Mouse (Mus musculus): ENCODE measurements around the gene Fpgs.

Gene Fpgs

DNA sequence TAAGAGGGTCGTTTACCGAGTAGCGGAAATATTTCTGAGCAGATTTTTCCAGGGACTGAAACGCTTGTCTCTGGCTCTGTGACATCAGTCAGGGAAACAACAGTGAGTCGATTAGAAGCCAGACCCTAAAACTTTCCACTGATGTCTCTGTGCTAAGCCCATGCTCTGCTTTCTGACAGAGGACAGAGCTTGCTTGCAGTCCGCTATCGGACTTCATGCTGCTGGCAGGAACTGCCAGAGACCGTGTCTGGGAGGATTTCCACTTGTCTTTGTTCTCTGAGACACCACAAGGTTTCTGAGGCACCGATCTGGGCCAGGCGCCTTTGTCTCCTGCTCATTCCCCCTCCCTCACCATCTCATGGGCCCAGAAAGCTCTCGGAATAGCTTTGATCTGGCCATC, 36.2 kb downstream of the Fpgs start:
- TF ChIP-seq POU5F1 (IDR thresholded peaks at IDR 0.05; ENCODE audit: borderline replicate concordance, low read length), result no peak
- TF ChIP-seq CTCF (conservative IDR thresholded peaks at IDR 0.05; ENCODE audit: low read length), result no peak
- TF ChIP-seq NANOG (IDR thresholded peaks at IDR 0.05; ENCODE audit: borderline replicate concordance, low read length), result no peak
- Histone ChIP-seq H3K4me3 (replicated peaks; ENCODE audit: low read length) (no peak overlapping the region), H3K27me3 (ENCODE audit: insufficient read depth, low read length) (no peaks in the 10 kb centered on the region), H3K9me3 (ENCODE audit: low read length) (no peaks in the 10 kb centered on the region), H3K4me1 (replicated peaks; ENCODE audit: low read depth, low read length) (peaks cover 39% of the 10 kb centered on the region), H3K36me3 (ENCODE audit: insufficient read depth, low read length) (peaks cover 74% of the 10 kb centered on the region)

DNA sequence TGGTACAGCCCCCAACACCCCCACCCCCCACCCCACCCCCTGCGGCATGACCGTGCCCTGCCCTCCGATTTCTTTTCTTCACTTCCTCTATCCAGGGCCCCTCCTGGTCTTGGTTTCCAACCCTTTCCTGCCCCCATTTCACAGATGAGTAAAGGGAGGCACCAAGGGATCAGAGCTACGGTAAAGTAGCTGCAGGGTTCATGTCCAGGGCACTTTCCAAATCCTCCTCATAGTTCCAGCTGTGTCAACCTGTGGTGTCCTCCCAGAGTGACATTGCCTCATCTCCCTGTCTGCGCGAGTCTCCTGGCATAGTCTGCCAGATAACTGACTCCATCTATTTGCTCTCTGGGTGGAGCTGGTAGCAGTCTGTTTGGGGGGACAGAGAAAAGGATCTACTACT, 38.1 kb downstream of the Fpgs start:
- Histone ChIP-seq H3K4me3 (replicated peaks; ENCODE audit: low read length) (no peak overlapping the region), H3K9me3 (ENCODE audit: low read length) (no peaks in the 10 kb centered on the region), H3K36me3 (ENCODE audit: insufficient read depth, low read length) (peaks cover 71% of the 10 kb centered on the region), H3K27me3 (ENCODE audit: insufficient read depth, low read length) (no peaks in the 10 kb centered on the region), H3K4me1 (replicated peaks; ENCODE audit: low read depth, low read length) (peaks cover 41% of the 10 kb centered on the region)
- TF ChIP-seq CTCF (conservative IDR thresholded peaks at IDR 0.05; ENCODE audit: low read length) (no peak), POU5F1 (IDR thresholded peaks at IDR 0.05; ENCODE audit: borderline replicate concordance, low read length) (no peak), NANOG (IDR thresholded peaks at IDR 0.05; ENCODE audit: borderline replicate concordance, low read length) (no peak)

- H3K4me1 ChIP-seq (replicated peaks; ENCODE audit: low read depth, low read length), result peaks cover 45% of the 10 kb centered on the region
- H3K4me3 ChIP-seq (replicated peaks; ENCODE audit: low read length), result no peak overlapping the region
- H3K9me3 ChIP-seq (ENCODE audit: low read length), result no peaks in the 10 kb centered on the region
- no peaks in the 10 kb centered on the region for H3K27me3 ChIP-seq (ENCODE audit: insufficient read depth, low read length)
- H3K36me3 ChIP-seq (ENCODE audit: insufficient read depth, low read length), result peaks cover 71% of the 10 kb centered on the region
- TF ChIP-seq NANOG (IDR thresholded peaks at IDR 0.05; ENCODE audit: borderline replicate concordance, low read length), result no peak
- no peak for TF ChIP-seq POU5F1 (IDR thresholded peaks at IDR 0.05; ENCODE audit: borderline replicate concordance, low read length)
- TF ChIP-seq CTCF (conservative IDR thresholded peaks at IDR 0.05; ENCODE audit: low read length), result no peak
Measured at GRCm38 (mm10) chr2:32665345-32665744, 38.6 kb downstream of the Fpgs start.

DNA sequence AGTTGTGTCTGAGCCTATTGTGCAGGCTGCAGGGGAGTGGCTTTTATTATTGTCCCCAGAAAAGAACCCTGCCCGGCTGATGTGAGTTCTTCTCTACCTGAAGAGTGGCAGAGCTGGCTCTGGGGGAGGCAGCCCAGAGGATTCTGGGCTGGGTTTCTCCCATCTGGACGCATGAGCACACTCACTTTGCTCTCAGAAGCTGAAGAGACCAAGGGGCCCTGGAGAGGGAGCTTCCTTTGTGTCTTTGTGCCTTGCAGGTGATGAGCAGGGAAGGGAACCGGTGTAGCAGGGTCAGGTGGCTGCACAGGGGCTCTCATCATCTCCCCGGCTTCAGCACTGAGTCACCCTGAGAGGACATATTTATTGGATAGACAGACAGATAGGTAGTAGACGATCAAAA, 41.7 kb downstream of the Fpgs start:
- Histone ChIP-seq H3K36me3 (ENCODE audit: insufficient read depth, low read length) (peaks cover 74% of the 10 kb centered on the region), H3K9me3 (ENCODE audit: low read length) (no peaks in the 10 kb centered on the region), H3K4me3 (replicated peaks; ENCODE audit: low read length) (peak overlapping the region; percentile 26; the same call in 1 of the 2 replicates), H3K4me1 (replicated peaks; ENCODE audit: low read depth, low read length) (peaks cover 35% of the 10 kb centered on the region), H3K27me3 (ENCODE audit: insufficient read depth, low read length) (no peaks in the 10 kb centered on the region)
- TF ChIP-seq NANOG (IDR thresholded peaks at IDR 0.05; ENCODE audit: borderline replicate concordance, low read length) (no peak), CTCF (conservative IDR thresholded peaks at IDR 0.05; ENCODE audit: low read length) (no peak), POU5F1 (IDR thresholded peaks at IDR 0.05; ENCODE audit: borderline replicate concordance, low read length) (no peak)

- TF ChIP-seq NANOG (IDR thresholded peaks at IDR 0.05; ENCODE audit: borderline replicate concordance, low read length) (no peak), POU5F1 (IDR thresholded peaks at IDR 0.05; ENCODE audit: borderline replicate concordance, low read length) (no peak), CTCF (conservative IDR thresholded peaks at IDR 0.05; ENCODE audit: low read length) (no peak)
- Histone ChIP-seq H3K4me1 (replicated peaks; ENCODE audit: low read depth, low read length) (peaks cover 35% of the 10 kb centered on the region), H3K27me3 (ENCODE audit: insufficient read depth, low read length) (no peaks in the 10 kb centered on the region), H3K4me3 (replicated peaks; ENCODE audit: low read length) (peak overlapping the region; percentile 26; the same call in 1 of the 2 replicates), H3K36me3 (ENCODE audit: insufficient read depth, low read length) (peaks cover 76% of the 10 kb centered on the region), H3K9me3 (ENCODE audit: low read length) (no peaks in the 10 kb centered on the region)
Measured at GRCm38 (mm10) chr2:32661509-32662107, 42.3 kb downstream of the Fpgs start.

- H3K9me3 ChIP-seq (ENCODE audit: low read length), result no peaks in the 10 kb centered on the region
- TF ChIP-seq POU5F1 (IDR thresholded peaks at IDR 0.05; ENCODE audit: borderline replicate concordance, low read length) (no peak), CTCF (conservative IDR thresholded peaks at IDR 0.05; ENCODE audit: low read length) (no peak), NANOG (IDR thresholded peaks at IDR 0.05; ENCODE audit: borderline replicate concordance, low read length) (no peak)
Measured at GRCm38 (mm10) chr2:32658873-32659272, 45.1 kb downstream of the Fpgs start.

DNA sequence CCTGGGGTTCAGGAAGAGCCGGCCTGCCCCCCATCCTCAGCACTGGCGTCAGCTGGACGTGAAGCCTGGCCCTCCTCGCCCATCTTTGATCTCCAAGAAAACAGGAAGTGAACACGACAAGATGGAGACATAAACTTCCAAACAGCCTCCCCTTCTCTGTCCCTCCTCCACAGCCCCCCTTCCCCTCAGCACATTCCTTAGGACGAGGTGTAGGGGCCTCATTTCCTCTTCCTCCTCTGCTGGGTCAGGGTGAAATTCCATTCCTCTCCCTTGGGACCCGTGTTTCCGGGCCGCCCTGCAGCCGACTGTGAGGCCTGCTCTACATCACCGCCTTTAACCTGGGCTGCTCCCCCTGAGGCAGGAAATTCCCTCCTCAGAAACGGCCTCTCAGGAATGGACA, 48.1 kb downstream of the Fpgs start:
- Histone ChIP-seq H3K4me1 (replicated peaks; ENCODE audit: low read depth, low read length) (peaks cover 50% of the 10 kb centered on the region), H3K36me3 (ENCODE audit: insufficient read depth, low read length) (peaks cover 76% of the 10 kb centered on the region), H3K27me3 (ENCODE audit: insufficient read depth, low read length) (no peaks in the 10 kb centered on the region), H3K4me3 (replicated peaks; ENCODE audit: low read length) (0 out of 2 replicates have a peak overlapping the region, but pooled peaks have one; percentile 3), H3K9me3 (ENCODE audit: low read length) (no peaks in the 10 kb centered on the region)
- TF ChIP-seq POU5F1 (IDR thresholded peaks at IDR 0.05; ENCODE audit: borderline replicate concordance, low read length) (no peak), CTCF (conservative IDR thresholded peaks at IDR 0.05; ENCODE audit: low read length) (no peak), NANOG (IDR thresholded peaks at IDR 0.05; ENCODE audit: borderline replicate concordance, low read length) (no peak)

More at GRCm38 (mm10) chr2:32658873-32659272, 45.1 kb downstream of the Fpgs start:
- peaks cover 75% of the 10 kb centered on the region for H3K36me3 ChIP-seq (ENCODE audit: insufficient read depth, low read length)
- H3K4me1 ChIP-seq (replicated peaks; ENCODE audit: low read depth, low read length), result peaks cover 44% of the 10 kb centered on the region
- no peaks in the 10 kb centered on the region for H3K27me3 ChIP-seq (ENCODE audit: insufficient read depth, low read length)
- no peak overlapping the region for H3K4me3 ChIP-seq (replicated peaks; ENCODE audit: low read length)

DNA sequence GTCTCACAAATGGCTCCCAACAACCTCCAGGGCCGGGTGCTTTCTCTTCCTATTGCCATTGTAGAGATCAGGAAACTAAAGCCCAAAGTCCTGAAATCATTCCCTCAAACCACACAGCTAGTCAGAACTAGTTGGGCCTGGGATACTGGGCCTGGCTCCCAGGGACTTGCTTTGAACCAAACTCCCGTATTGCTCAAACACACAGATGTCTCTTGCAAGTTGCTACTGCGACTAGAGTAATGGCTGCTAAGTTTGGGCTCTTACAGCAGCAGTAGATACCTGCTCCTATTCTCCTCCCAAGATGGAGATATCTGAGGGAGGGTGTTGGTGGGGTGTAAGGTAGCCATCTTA, 48.6 kb downstream of the Fpgs start:
- H3K4me1 ChIP-seq (replicated peaks; ENCODE audit: low read depth, low read length), result peaks cover 47% of the 10 kb centered on the region
- 0 out of 2 replicates have a peak overlapping the region, but pooled peaks have one; percentile 3 for H3K4me3 ChIP-seq (replicated peaks; ENCODE audit: low read length)
- peaks cover 76% of the 10 kb centered on the region for H3K36me3 ChIP-seq (ENCODE audit: insufficient read depth, low read length)
- H3K27me3 ChIP-seq (ENCODE audit: insufficient read depth, low read length), result no peaks in the 10 kb centered on the region
- H3K9me3 ChIP-seq (ENCODE audit: low read length), result no peaks in the 10 kb centered on the region
- no peak for TF ChIP-seq POU5F1 (IDR thresholded peaks at IDR 0.05; ENCODE audit: borderline replicate concordance, low read length)
- no peak for TF ChIP-seq CTCF (conservative IDR thresholded peaks at IDR 0.05; ENCODE audit: low read length)
- no peak for TF ChIP-seq NANOG (IDR thresholded peaks at IDR 0.05; ENCODE audit: borderline replicate concordance, low read length)

Data from E14TG2a.4 (cell line).